Mouse (Mus musculus) cerebellum, adult 11 months (tissue): ENCODE data around the gene Gbp9.
"Not testable (repeated sequence)": the region's sequence is repeated elsewhere in the genome, so short reads cannot be mapped to it uniquely, and the experiment has no call there.

Experiments used
- DNase-seq: peaks from one replicate; pipeline ENCODE4 v3.0.0; 2022

Gbp9 gene

GRCm38 (mm10) chr5:105139409-105140088, at the start of gene Gbp9, which contains the start of the genes Gbp8 and Gbp4:
TSS of gene Gbp9 (minus strand) at chr5:105139539.
TSS of gene Gbp8 (minus strand) at chr5:105139540.
TSS of gene Gbp4 (minus strand) at chr5:105139586.
- DNase-seq = not testable (repeated sequence)

DNA sequence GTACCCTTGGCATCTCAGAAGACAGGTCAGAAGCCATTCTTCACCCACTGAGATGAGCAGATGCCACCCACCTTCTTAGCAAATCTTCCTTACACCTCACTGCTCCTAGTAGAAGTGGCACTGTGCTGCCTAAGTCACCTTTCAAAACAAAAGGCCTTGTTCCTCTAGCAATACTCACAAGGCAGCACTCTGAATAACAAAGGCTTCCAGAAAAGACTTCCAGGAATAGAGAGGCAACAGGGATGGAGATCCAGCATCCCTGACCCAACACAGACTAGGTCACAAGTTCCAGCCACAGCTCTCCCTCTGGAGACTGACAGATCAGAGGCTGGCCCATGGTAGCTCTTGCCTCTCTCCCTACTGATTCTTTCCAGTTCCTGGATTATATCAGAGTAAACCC, 42.1 kb upstream of the Gbp9 start:
- no peak for DNase-seq

DNA sequence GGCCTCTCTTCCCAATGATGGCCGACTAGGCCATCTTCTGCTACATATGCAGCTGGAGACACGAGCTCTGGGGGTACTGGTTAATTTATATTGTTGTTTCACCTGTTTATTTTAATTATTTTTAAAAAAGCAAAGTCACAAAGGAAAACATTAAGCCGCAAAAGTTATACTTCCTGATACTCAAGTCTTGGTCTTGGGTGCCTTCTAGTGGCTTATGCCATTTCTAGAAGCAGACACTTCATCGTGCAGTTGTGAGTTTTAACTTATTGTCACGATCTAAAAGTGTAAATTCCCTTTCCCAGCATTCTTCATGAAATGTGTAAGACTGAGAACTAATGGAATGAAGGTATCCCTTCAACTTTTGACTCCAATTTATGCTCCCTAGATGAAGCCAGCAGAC, 17.2 kb upstream of the Gbp9 start:
- DNase-seq = no peak

GRCm38 (mm10) chr5:105154049-105154448, 14.7 kb upstream of the Gbp9 start:
- DNase-seq = no peak

- not testable (repeated sequence) for DNase-seq
Observed at GRCm38 (mm10) chr5:105148062-105148461, 8.7 kb upstream of the Gbp9 start.

- DNase-seq = no peak
Observed at GRCm38 (mm10) chr5:105146447-105146846, 7.1 kb upstream of the Gbp9 start.

DNA sequence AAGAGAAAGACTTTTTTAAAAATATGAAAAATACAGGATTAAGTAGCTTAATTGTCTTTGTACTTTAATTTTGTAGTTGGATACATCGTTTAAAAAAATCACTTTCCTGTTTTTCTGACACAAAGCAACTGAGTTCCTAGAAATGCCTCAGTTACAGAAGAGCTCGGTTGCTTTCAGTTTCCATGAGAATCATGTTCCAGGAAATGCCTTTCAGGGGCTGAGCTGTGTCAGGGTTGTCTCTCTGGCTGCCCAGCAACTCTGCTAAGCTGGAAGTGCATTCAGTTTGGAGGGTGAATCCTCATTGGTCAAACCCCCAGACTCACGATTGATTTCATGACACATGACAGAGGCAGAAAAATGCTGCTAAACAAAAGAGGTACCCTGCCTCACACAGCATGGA, 6.4 kb upstream of the Gbp9 start:
- not testable (repeated sequence) for DNase-seq

DNA sequence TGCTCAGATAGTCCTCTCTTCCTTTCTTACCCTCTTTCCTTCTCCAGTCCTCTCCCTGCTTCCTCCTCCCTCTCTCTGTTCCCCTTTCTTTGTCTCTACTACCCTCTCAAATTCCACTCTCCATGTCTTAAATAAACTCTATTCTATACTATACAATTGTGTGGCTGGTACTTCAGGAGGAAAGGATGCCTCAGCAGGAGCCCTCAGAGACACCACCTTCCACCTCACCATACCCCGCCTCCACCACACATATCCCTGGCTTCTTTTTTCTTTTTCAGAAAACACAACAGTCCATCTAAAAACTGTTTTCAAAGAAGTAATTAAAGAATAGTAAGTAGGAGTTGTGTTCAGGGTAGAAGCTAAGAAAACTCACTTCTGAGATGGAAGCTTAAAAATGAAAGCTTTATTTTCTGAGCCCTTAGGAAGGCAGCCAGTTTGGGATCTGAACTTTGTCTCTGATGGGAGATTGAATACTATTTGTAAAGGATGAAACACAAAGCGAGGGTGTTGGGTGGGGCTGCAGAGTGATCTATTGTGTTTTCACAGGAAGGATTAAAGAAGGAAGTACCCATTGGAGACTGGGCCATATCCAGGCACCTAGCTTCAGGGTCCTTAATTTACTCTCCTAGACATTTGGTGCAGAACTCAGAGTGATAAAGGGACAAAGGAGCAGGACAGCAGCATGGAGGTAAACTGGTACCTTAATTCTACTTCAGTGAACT, 911 bp upstream of the Gbp9 start:
- DNase-seq = not testable (repeated sequence)

- no peak for DNase-seq
Observed at GRCm38 (mm10) chr5:105138906-105139305, 433 bp downstream of the Gbp9 start.

DNA sequence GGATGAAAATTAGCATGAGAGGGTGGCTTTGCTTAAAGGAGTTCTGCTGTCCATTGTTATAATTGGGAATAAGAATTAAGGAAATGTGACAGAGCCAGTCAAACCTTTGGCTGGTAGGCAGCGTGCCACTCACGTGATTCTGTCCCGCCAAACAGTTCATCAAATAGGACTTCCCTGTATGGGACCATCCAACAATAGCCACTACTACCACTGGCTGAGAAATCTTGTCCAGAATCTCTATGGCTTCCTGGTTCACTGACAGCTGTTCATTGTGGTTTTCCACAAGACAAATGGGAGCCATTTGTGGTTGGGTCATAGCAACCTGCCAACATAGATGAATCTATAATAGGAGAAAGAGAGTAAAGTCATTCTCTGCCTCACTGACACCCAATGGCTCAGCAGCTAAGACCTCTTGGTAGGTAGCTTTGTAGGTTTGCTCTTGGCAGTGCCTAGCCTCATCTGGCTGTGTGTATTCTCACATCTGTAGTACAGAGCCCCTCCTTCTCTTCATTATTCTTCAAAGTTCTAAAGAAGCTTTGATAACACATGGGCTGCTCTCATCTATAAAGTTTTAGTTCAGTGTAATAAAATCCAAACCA, 2.5 kb downstream of the Gbp9 start:
- DNase-seq = not testable (repeated sequence)

DNA sequence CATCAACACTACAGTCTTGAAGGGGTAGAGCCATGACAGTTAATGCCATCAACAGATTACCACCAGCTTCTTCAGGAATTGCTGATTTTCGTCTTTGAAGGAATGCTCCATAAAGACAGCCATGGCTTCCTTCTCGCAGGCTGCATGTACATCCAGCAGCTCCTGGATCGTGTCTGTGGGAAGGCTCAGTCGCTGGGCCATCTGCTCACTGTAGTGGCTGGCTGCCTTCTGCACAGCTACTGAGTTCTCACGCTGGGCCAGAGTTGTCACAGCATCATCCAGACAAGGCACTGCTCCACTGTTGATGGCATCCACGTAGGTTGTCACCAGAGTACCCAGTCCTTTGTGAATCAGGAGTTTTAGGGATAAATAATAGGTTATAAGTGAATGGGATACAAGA, 17.6 kb downstream of the Gbp9 start:
- DNase-seq = not testable (repeated sequence)

DNA sequence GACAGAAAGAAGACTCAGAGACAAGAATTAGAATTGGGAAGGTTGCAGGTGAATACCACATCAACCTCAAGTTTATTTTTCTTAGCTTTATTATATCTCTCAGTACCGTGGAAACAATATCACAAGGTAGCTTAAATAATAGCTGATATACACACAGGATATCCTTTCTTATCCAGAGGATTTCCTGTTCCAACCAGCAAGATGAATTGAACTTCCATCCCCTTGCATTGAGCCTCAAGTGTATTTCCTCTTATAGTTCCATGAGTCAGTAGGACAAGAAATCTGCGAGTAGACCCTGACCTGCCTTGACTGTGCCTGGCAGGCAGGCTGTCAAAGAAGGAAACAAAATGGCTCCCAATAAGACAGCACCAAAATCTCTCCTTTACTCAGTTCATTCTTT, 23.6 kb downstream of the Gbp9 start:
- no peak for DNase-seq

- no peak for DNase-seq
Observed at GRCm38 (mm10) chr5:105114696-105115095, 24.6 kb downstream of the Gbp9 start.

DNA sequence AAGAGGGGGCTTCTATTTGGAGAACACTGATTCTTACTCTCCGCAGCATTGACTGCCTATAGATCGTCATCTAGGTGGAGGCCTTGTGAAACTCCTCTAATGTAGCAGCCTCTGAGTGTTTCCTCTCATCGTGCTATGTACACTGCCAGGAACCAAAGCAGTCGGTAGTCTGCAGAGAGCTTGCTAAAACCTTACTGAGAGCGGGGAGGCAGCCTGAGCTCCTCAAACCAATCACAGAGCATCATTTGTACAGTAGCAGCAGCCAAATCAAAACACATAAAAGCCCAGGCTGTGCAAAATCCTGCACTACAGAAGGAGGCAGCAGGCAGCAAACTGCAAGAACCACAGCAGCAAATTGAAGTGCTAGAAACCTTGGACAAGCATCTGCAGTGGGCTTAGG, 25.7 kb downstream of the Gbp9 start:
- DNase-seq = no peak

DNA sequence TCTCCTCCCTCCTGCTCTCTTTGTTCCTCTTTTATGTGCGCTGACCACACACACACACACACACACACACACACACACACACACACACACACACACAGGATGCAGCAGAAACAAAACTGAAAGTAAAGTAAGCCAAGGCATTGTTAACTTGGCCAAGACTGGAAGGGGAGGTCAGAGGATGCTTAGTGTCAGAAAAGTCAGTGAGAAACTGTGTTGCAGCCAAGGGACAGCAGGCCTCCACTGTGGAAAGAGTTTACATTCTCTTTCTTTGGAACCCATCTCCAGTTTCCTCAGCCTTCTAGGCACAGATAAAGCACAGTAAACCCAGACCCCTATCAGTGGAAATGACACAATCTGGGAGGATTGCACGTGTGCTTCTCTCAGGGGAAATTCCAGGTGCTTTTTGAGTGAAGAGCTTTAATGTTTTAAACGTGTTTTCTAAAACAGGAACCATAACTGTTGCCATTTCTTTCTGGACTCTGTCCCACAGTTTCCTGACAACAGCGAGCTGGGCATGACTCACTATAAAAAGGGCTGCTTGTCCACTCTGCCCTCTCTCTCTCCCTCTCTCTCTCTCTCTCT, 29.0 kb downstream of the Gbp9 start:
- not testable (repeated sequence) for DNase-seq

DNA sequence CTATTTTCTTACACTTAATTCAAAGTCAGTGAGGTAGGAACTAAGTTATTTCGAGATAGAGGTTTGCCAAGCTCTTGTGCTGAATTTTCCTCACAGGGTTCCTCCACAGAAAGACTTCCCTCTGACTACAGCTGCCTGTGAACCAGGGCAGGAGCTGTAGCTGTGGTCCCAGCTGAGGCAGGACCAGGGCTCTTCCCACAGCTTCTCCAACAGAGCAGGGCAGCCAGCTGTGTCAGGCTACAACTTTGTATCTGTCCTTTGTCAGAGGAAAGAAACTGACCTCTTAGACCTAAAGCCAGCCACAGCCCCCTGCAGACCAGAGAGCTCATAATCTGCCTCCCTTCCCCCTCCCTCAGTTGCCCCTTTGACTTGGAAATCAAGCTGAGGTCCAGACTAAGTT, 29.6 kb downstream of the Gbp9 start:
- not testable (repeated sequence) for DNase-seq

DNA sequence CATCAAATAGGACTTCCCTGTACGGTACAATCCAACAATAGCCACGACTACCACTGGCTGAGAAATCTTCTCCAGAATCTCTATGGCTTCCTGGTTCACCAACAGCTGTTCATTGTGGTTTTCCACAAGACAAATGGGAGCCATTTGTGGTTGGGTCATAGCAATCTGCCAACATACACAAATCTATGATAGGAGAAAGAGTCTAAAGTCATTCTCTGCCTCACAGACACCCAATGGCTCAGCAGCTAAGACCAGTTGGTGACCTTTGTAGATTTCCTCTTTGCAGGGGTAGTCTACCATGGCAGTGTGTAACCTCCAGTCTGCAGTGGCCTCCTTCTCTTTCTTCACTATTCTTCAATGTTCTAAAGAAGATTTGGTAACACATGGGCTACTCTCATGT, 33.6 kb downstream of the Gbp9 start:
- not testable (repeated sequence) for DNase-seq

GRCm38 (mm10) chr5:105081900-105082299, 57.4 kb downstream of the Gbp9 start:
- DNase-seq = no peak

GRCm38 (mm10) chr5:105068356-105068755, 71.0 kb downstream of the Gbp9 start:
- not testable (repeated sequence) for DNase-seq

DNA sequence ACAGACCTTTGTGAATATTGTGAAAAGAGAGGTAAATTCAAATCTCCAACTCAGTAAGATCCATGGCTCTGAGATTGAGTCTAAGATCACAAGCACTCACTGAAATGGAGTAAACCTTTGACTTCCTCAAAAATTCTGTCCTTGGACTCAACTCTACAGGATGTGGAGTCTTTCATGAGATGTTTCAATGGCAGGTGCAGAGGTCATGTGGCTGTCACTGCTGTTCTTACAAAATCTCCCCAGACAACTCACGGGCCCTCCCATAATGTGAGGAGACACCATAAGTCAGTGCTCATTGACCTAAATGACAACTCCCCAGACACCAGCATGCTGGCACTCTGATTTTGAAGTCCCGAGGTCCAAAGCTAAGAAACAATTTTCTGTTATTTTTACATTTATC, 74.9 kb downstream of the Gbp9 start:
- not testable (repeated sequence) for DNase-seq

DNA sequence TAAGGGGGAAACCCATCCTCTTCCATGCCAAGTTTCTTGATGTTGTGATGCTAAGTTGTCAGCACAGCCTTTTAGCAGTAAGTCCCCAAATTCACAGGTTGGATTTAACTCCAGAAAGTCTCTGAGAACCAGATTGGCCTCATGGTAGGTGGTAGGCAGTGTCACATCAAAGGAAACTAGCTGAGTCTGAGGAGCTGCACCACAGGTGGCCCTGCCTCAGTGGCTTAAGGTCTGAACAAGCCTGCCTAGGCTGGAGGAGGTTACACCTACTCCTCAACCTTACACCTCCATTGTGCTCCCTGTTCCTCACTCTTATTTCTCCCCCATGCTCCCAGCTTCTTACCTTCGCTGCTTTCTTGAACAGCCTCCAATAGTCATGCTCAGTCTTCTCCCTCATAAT, 76.0 kb downstream of the Gbp9 start:
- DNase-seq = no peak

- not testable (repeated sequence) for DNase-seq
Observed at GRCm38 (mm10) chr5:105062403-105062802, 76.9 kb downstream of the Gbp9 start.

DNA sequence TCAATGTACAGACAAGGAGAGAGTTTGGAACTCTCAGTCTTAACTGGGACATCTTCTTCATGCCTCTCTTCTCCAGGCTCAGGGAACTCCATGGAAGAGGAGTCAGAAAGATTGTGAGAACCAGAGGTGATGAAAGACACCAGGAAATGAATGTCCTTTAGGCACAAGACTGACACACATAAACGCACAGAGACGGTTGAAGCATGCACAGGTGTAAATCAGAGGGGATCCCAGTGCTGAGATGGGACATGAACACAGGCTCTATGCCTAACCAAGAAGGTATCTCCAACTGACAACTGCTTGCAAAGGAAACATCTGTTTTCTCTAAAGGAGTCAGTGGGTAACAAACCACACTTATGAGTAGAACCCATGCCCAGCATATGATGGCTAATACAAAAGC, 79.1 kb downstream of the Gbp9 start:
- no peak for DNase-seq

DNA sequence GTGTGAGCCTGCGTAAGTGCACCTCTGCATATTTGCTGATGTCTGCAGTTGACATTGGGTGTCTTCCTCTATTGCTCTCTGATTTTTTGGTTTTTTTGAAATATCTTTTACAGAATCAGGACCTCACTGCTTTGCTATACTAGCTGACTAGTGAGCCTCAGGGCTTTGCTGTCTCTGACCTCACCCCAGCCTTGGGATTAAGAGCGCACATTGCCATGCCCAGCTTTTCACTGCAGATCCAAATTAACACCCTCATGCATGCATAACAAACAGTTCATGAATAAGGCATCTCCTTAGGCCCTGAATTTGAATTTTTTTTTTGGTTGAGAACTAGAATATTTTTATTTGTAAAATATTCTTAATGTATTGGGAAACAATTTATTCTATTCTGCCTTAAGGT, 84.1 kb downstream of the Gbp9 start:
- DNase-seq = no peak
